Mouse (Mus musculus) brain, embryonic 18.5 days (tissue): ENCODE results near the gene Gga2.

Source experiments
- DNase-seq: peaks from one replicate; pipeline ENCODE4 v3.0.0-alpha.2; 2012; ENCODE audit warnings: low read depth, low spot score

The Gga2 gene

GRCm38 (mm10) chr7:122000396-122000795 is 20.6 kb downstream of the Gga2 start:
- DNase-seq: no peak

DNA sequence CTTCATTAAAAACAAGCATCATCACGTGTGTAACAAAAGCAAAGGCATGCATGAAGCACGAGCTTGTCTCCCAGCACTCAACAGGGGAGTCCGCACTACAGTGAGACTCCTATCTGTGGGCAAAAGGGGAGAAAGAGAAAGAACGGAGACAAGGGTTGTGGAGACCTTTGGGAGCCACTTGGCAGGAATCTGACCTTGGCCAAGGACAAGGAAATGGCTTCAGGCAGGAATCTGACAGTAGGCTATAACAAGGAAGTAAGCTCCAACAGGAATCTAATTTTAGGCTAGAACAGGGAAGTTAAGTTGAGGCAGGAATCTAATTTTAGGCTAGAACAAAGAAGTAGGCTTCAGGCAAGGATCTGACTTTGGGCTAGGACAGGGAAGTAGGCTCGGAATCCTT is 25.1 kb downstream of the Gga2 start:
- DNase-seq: no peak

DNA sequence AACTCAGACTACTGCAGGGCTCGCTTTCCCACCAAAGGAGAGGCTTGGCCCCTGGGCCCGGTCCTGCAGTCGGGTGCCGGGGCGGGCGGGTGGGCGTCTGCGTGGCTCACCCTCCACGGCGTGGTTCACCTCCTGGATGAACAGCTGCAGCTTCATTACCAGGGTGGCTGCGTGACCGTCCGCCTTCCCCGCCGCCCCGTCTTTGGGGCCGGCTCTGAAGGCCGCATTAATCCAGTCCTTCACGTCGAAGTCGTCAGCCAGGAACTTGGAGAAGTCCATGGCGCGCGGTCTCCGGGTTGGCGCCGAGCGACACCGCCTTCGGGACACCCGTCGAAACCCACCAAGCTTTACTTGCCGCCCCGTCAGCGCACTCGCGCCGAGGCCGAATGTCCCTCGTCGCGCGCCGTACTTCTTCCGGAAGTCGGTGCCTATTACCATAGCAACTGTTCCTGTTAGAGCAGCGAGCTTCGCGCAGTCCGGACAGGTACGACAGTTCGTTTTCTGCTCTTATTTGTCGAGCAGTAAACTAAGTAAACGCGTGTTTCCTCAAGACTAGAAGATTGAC is 39.6 kb downstream of the Gga2 start, which contains the start of gene Cog7:
Gene Cog7, minus strand, starts transcription at position 405 of the 565 bp plus-strand sequence.
- peak; percentile 84 for DNase-seq

GRCm38 (mm10) chr7:121975031-121975430 is 46.0 kb downstream of the Gga2 start:
- DNase-seq: no peak

GRCm38 (mm10) chr7:121971698-121972097 is 49.3 kb downstream of the Gga2 start:
- no peak for DNase-seq

DNA sequence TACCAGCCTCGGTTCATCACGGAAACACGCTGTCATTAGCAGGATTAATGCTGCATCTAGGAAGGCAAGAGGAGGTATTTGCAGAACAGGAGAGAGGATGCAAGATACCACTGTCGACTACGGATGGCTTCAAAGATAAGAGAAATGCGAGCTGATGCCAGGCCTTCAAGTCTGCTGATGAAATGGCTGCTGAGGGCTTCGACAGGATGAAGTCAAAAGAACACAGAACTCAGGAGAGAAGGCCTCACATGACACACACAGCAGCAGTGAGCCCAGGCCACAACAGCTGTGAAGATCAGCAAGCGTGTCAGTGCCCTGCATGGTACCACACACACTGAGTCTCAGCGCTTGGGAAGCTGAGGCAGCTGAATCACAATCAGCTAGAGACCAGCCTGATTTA is 50.8 kb downstream of the Gga2 start:
- no peak for DNase-seq

DNA sequence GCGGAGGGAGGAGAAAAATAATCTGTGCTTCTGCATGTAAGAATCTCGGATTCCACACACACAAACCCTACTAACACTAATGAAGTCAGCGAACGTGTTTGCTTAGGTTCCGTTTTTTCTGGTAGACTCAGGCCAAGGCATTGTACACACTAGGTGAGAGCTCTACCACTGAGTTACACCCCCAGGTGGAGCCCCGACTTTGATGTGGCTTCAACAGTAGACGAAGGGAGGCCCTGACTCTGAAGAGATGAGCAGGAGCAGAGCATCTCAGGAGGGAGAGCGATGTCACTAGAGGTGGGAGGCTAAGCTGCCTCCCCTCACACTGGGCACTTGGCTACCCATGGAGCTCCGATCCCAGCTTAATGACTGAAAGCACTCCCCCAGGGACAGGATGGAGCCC is 52.2 kb downstream of the Gga2 start:
- DNase-seq: no peak

GRCm38 (mm10) chr7:121968242-121968641 is 52.8 kb downstream of the Gga2 start:
- no peak for DNase-seq

- no peak for DNase-seq
These were observed 54.9 kb downstream of the Gga2 start for GRCm38 (mm10) chr7:121966169-121966568.

DNA sequence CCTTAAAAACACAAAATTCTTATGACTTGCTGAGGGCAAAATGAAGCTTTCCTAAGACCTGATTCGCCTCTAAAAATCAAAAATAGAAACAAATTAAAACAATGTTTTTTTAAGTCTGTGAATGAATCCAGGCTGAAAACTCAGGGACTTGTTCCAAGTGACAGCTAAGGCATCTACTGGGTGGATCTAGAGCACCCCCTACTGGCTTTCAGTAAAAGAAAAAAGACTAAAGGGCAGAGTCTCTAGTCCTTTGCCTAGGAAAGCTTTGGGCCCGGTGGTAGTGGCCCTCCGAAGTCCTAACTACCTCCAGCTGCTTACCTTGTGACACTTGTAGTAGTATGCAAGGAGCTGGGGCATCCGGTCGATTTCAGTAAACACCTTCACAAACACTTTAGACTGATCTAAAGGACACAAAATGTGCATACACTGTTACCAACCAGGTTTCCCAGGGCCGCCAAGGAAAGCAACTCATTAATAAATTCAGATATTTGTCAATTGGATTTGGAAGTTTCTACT is 57.1 kb downstream of the Gga2 start:
- peak; percentile 34 for DNase-seq

- DNase-seq: no peak
These were observed 58.5 kb downstream of the Gga2 start for GRCm38 (mm10) chr7:121962571-121962959.

- DNase-seq: no peak
These were observed 59.0 kb downstream of the Gga2 start for GRCm38 (mm10) chr7:121961913-121962570.

DNA sequence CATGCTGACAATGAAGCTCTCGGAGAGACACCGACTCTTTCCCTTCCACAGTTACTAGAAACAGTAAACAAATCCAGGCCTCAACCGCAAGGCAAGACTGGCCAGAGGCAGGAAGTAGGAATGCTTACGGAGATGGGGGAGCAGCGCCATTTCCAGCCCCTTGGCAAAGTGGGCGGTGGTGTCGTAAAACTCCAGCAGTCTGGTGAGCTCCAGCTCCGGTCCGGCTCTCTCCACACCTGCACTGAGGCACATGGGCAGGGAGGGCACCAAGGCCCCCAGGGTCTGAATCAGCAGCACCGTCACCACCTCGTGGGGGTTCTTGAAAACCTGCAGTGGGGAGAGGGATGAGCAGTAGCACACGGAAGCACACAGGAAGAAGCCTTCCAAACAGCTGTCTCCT is 65.2 kb downstream of the Gga2 start:
- DNase-seq: no peak

DNA sequence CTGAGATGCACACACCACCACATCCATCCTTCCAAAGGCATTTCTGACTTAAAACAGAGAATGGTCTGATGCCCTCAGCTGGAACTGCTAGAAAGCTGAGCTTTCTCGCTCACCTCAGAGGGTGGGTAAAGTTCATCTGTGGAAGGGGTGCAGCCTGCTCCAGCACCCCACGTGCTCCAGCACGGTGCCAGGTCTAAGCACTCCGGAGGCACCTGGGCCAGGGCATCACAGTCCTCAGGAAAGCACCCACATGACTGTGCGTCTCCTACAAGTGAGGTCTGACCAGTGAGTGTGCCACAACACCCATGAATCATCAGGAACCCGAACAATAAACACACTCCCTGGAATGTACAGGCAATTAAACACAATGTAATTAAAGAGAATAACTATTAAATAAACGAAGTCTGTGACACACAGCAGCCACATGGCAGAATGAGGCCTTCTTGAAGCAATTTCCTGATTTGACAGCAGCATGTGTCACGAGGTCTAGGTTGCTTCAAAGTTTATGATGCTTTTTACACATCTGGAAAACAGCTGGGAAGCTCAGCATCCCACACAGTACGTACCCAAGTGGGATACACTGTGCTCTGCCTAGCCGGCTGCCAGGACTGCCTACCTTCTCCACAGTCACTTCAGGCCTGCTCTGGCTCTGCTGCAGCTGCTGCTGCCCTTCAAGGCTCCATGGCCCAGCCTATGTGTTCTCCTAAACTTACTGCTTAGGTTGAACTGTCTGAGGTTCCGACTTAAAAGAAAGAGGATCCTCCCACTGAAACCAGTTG is 65.9 kb downstream of the Gga2 start:
- no peak for DNase-seq

DNA sequence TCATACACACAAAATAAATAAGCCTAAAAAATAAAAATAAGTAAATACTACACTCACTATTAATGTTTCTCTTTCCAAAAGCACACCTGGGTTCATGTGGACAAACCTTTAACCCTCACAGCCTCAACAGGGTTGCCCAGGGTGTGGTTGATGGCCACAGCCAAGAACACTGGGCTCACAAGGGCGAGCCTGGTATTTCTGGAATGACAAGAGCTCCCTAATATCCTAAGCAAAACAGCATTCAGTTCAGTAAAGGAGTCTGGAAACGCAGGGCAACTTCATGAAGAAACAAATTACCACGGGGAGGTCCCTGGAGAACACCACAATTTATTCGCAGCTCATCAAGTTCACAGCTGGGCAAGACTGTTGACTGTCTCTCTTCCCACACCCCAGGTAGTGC is 73.5 kb downstream of the Gga2 start:
- DNase-seq: no peak

GRCm38 (mm10) chr7:121946196-121946595 is 74.8 kb downstream of the Gga2 start:
- DNase-seq: no peak

GRCm38 (mm10) chr7:121942371-121942770 is 78.7 kb downstream of the Gga2 start:
- no peak for DNase-seq

DNA sequence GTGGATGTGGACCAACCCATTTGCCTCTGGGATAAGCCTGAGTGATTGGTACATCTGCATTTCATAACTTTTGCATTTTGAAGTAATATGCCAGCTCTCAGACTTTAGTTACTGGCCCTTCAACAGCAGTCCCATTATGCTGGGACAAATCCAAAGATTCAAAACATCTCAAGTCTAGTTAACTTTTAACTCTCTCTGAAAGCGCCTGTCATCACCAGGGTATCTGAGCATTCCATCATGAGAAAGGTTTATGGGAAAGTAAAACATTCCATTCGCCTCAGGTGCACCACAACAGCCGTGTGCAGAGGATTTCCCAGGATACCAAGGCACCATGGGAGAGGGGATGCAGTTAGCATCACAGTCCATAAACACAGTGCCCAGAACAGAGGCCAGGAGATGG is 79.4 kb downstream of the Gga2 start:
- no peak for DNase-seq

GRCm38 (mm10) chr7:121941016-121941415 is 80.0 kb downstream of the Gga2 start:
- DNase-seq: no peak

DNA sequence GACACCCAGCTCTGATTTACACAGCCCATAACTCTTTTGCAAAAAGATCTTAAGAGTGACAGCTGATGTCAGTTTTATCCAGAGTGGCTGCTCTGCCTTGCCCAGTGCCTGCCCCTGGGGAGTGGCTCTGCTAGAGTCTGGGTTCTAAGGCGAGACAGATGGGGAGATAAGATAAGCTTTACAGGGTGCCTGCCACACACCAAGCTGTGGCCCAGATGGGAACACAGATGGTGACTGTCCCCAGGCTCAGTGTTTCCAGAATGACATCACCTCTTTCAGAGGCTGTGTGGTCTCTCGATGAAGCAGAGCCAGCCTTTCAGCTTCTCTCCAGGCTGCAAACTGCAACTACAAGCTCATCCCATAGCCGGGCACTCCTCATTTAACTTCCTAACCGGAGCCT is 81.3 kb downstream of the Gga2 start:
- DNase-seq: peak; percentile 50

DNA sequence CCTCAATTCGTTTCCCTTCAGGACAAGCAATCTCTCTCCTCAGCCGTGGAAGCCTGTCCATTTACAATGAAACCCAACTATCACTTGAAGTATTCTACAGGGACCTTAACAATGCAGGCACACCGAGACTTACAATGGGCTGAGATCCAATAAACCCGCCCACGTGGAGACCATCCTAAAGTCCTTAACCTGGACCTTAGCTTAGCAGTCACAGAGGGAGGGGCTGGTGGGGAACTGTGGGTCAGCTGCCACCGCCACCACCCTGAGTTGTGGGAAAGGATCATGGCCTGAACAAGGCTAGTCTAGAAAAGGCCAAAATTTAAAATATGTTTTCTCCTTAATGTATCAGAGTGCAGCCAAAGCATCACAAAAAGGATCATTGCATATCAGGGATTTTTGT is 81.8 kb downstream of the Gga2 start:
- DNase-seq: no peak

- DNase-seq: no peak
These were observed 82.7 kb downstream of the Gga2 start for GRCm38 (mm10) chr7:121938124-121938891.
